Mouse (Mus musculus): ENCODE data around the gene Slc9a3r2.
A peak's percentile ranks its signal among the peaks of the same experiment; 100 is the strongest.

The Slc9a3r2 gene

DNA sequence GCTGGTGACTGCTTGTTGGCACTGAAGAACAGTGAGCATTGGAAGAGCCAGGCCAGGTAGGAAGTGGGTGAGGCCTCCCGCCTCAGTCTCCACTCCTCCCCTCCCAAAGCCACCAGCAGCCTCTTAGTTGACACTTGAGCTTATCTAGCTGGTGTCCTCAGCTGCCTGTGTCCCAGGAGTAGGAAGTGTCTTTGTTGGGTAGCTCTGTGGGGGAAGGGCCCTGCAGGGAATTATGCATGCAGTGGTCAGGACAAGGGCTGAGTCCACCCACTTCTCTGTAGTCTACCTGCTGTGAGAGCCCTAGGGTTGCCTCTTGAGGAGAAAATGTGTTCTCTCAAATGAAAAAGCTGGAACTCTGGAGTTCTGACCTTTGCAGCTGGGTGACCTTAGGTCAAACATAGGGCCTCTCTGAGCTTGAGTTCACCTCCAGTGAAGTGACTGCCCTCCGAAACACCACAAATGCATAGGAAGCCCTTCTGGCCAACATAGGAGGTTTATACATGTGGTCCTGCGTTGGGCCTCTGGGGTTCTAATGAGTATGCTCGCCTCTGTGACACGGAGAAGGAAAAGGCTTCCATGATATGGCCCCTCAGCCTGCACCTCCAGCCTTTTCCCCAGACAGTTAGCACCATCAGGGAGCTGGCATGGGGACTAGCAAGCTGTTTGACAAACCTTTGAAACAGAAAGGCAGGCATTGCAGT lies 13.2 kb downstream of the Slc9a3r2 start:
- DNase-seq (ENCODE audit: low spot score): no peak

DNA sequence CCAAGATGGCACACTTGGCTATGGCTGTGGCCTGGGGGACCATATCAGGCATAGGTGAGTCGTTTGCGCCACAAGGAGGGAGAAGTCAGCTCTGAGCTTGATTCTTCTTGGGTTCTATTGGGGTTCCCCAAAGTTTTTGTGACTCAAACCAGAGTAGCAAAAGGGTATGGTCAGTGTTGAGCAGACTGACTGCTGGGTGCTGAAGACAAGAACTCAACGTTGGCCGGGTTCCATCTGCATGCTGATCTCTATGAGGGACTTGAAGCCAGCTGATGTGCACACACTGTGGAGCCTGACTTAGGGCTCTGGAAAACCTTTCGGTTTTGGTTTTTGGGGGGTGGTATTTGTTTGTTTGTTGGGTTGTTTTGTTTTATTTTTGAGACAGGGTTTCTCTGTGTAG lies 14.4 kb downstream of the Slc9a3r2 start:
- DNase-seq (ENCODE audit: low spot score): no peak

DNA sequence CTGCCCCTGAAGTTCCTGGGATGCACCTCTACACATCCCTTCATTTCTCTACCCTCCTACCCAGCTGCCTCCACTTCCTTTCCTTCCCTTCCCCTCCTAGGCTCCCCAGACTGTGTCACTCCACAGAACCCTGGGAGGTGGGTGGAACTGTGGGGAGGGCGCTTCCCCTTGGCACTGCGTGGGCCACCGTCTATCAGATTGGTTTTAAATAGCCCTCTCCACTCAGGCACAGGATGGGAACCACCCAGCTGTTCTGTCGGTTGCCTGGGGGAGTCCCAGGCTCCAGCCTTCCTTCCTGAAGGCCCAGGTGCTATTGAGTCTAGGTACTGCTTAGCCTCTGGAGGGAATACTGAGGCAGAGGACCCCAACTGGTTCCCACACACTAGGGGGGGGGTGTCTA lies 15.1 kb downstream of the Slc9a3r2 start:
- DNase-seq (ENCODE audit: low spot score): no peak

DNA sequence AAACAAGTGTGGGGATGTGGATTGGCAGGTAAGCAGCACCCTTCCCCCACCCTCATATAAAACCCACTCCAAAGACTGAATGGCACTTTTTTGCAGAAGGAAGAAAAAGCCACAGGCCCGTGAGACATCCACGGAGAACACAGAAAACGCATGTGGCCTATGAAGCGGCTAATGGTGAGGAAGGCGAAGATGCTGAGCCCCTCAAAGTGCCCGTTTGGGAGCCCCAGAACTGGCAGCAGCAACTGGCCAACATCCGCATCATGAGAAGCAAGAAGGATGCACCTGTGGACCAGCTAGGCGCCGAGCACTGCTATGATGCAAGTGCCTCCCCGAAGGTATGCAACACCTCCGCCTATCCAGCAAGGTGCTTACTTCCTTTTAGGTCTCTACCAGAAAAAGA lies 16.3 kb downstream of the Slc9a3r2 start:
- no peak for DNase-seq (ENCODE audit: low spot score)

DNA sequence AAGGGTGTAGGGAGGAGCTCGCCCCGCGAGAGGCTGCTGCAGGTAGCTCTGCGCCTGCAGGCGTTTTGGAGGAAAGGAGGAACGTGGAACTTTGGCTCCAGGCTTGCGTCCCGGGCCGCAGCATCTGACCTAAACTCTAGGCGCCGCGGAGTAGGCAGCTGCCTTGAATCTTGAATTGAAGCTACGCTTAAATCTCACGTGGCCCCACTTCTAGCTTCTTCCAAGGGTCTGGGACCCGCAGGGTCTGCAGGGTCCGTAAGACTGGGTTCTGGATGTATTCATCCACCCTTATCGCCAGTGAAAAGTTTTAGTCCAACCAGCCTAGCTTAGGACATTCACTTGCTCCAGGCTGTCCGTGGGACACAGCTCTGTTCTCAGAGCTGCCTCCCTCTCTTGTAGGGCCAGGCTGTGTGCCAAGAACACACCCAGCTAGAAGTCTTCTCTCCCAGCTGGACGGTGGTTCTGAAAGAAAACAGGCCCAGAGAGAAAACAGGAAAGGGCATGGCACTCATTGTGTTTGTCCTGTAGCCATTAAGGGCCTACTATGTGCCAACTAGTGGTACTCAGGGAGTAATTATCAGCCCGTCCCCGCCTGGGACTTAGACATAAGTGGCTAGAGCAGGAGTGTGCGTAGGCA lies 17.2 kb downstream of the Slc9a3r2 start:
- no peak for DNase-seq (ENCODE audit: low spot score)

DNA sequence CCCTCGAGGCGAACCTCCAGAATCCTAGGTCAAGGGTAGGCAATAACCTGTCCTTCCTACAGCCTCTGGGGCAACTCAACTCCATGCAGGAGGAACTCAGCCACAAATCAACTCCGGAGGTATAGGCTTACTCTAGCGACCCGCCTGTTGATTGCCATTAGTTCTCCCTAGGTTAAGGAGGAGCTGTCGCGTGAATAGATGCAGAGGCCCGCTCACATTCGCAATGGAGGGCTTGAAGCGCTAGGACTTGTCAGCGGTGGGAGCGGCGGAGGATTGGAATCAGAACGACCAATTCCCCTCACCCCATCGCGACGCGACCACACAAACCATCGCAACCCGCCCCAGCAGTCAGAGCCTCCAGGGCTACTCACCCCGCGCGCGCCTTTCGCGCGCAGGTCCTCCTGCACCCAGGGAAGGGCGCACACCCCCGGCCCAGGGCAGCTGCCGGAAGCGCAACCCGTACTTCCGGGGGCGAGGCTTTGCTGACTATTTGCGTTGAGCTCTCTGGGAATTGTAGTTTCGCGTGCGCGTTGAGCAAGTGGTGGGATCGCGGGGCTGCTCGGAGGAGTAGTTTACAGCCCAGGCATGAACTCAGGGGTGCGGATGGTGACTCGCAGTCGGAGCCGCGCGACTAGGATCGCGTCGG lies 17.8 kb downstream of the Slc9a3r2 start, which contains the start of the genes Tsc2 and Nthl1:
Gene Tsc2, minus strand, starts transcription at position 464 of the 646 bp plus-strand sequence.
Gene Nthl1, plus strand, starts transcription at position 514 of the 646 bp plus-strand sequence.
- peak; percentile 88 for DNase-seq (ENCODE audit: low spot score)

DNA sequence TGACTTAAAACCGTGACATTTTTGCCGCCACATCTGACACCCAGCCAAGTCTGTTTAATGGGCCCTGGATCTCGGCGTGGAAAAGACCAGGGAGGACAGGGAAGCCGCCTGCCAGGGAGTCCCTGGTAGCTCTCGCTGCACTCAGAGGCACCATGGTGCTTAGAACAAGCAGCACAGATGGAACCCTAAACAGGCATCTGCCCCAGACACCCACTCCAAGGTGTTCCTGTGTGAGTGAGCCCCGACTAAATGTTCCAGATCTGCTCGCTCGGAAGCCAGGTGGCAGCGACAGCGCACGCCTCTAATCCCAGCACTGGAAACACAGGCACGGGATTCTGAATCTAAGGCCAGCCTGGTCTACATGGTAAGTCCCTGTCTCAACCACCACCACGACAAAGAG lies 20.1 kb downstream of the Slc9a3r2 start:
- DNase-seq (ENCODE audit: low spot score): no peak

DNA sequence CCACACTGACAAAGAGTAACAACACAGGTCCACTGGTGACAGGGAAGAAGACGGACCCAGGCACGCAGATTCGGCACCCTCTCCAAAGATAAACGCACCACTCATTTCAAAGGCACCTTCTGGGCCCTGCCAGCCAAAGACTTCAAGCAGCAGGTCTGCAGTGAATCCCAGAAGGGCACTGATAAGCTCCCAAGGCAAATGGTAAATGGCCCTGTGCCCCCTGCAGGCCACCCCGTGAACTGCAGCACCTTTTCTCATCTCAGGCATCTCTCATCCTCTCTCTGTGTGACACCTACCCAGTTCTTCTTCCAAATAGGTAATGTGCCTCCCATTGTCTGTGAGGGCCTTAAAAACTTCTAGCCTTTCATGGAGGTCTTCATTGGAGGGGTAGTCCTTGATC lies 21.5 kb downstream of the Slc9a3r2 start:
- no peak for DNase-seq (ENCODE audit: low spot score)

DNA sequence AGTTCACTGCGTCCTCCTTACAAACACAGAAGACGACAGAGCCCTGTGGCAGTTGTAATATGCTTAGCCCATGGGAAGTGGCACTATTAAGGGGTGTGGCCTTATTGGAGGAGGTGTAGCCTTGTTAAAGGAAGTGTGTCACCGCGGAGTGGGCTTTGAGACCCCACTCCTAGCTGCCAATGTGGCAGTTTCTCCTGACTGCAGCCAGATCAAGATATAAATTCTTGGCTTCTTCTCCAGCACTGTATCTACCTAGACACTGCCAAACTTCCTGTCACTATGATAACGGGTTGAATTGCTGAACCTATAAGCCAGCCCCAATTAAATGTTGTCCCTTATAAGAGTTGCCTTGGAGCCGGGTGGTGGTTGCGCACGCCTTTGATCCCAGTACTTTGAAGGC lies 24.7 kb downstream of the Slc9a3r2 start:
- DNase-seq (ENCODE audit: low spot score): no peak

DNA sequence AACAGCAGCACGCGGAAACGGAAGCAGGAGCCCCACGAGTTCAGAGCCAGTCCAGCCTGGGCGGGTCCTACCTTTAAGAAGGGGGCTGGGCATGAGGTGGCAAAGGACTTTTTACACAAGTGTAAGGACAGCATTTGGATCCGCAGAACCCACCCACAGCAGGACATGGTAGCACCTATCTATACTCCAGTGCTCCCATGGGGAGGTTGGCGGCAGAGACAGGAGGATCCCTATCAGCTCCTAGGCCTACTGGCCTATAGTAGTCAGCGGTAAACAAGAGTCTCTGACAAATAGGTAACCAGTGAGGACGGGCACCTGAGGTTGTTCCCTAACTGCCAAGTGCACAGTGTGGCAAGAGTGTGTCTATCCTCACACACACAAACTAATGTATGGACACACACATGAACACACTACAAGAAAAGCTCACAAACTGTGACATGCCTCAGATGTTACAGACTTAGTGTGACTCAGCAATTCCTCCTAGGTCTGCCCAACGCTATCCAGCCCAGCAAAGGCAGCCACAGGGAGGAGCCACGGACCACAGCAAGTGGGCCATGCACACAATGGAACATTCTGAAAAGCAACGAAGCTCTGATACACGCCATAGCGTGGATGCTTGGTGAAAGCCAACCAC lies 32.4 kb downstream of the Slc9a3r2 start:
- no peak for DNase-seq (ENCODE audit: low spot score)

DNA sequence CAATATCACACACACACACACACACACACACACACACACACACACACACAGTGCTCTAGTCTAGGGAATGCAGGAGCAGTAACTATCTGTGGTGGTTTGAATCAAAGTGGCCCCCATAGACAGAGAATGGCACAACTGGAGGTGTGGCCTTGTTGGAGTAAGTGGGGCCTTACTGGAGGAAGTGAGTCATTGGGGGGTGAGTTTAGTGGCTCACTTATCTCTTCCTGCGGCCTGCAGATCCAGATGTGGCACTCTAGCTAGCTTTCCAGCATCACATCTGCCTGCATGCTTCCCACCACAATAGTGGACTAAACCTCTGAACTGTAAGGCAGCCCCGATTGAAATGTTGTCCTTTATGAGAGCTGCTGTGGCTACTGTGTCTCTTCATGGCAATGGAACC lies 39.4 kb downstream of the Slc9a3r2 start:
- DNase-seq (ENCODE audit: low spot score): no peak

DNA sequence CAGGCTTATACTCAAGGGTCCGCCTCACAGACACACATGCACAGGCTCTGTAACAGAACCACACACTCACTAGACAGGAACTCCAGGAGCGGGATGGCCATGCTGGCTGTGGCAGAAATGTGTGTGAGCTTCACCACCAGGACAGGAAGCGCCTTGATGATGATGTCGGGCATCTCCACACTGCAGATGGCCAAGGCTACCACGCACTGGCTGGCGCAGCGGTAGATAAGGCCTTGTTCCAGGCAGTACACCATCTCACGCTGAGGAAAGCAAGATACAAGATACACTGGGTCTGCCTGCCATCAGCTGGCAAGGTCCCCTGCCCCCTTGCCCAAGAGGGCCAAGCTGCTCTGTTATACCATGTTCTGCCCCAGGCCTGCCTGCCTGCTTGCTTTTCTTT lies 41.3 kb downstream of the Slc9a3r2 start:
- DNase-seq (ENCODE audit: low spot score): no peak

DNA sequence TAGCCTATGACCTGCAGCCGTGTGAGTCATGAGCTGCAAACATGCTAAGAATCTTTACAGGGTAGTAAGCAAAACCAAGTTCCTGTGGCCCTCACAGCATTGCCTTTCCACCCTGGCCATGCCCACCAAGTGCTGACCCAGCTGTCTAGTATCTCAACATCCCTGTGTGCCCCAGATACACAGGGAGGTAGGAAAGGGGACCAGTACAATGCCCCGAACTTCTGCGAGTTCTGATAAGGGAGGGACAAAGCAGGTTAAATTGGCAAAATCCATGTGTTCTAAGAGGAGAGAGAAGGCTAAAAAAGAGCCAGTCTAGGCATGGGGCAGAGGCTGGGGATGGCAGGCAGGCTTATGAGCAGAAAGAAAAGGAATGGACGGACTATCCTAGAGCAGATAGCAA lies 41.8 kb downstream of the Slc9a3r2 start:
- no peak for DNase-seq (ENCODE audit: low spot score)

DNA sequence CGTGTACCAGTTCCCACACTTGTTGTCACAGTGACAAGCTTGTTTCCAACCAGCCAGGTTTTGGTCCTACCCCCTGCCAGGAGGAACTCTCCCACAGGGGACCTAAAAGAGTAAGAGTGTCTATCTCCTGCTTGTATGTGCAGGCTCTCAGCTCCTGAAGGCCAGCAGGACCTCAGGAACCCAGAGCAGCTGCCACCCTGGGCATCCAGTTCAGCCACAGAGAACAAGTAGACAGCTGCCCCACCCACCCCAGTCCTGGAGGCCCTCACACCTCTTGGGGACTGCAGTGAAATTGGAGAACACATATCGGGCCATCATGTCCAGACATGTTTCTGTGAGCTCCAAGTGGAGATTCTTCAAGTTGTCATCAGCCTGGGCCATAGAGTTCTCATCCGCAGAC lies 45.6 kb downstream of the Slc9a3r2 start:
- DNase-seq (ENCODE audit: low spot score): no peak

DNA sequence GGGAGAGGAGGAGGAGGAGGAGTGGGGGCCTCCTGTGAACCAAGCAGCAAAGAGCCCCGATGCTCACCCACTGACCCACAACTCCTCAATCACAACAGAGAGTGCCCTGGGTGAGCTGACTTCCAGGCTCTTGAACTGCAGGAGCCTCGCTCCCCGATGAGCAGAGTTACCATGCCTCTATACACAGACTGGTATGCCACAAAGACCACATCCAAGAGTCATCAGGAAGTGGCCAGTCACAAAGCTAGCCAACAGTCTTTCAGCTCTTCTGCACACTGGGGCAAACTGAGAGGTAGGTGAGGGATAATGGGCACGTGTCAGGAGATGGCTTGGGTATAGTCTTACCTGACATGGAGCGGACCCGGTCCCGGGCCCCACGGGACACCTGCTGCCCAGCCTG lies 46.2 kb downstream of the Slc9a3r2 start:
- no peak for DNase-seq (ENCODE audit: low spot score)

DNA sequence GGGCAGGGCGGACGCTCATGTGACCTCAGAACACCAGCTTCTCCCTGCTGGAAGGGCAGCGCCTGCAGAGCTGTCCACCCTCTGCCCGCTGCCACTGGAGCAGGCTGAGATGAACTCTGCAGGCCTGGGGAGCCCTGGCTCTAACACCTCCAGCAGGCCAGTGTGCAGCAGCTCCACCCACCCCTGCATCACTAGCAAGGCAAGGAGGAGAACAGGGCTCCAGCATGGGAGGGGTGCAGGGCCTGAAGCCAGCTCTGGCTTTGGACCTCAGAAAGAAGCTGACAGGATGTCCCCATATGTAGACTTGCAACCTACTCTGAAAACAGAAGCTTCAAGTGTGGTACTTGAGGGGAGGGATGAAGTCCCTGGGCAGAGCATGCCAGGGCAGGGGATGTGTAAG lies 49.6 kb downstream of the Slc9a3r2 start:
- no peak for DNase-seq (ENCODE audit: low spot score)

DNA sequence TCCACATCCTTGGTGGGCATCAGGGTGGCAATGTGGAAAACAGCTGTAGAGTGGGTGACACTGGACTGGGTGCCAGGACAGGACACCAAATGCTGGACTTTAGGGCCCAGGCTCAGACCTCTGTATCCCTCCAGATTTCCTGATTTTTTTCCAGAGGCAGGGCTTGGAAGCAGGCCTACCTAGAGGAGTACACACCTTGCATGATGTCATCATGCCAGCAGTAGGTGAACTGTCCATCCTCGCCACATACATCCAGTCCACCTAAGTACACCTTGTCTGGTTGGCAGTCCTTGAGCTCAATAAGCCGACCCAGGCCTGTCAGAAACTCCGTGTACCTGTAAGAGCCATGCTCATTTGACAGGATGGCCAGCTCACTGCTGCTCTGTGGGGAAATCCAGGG lies 52.1 kb downstream of the Slc9a3r2 start:
- no peak for DNase-seq (ENCODE audit: low spot score)

DNA sequence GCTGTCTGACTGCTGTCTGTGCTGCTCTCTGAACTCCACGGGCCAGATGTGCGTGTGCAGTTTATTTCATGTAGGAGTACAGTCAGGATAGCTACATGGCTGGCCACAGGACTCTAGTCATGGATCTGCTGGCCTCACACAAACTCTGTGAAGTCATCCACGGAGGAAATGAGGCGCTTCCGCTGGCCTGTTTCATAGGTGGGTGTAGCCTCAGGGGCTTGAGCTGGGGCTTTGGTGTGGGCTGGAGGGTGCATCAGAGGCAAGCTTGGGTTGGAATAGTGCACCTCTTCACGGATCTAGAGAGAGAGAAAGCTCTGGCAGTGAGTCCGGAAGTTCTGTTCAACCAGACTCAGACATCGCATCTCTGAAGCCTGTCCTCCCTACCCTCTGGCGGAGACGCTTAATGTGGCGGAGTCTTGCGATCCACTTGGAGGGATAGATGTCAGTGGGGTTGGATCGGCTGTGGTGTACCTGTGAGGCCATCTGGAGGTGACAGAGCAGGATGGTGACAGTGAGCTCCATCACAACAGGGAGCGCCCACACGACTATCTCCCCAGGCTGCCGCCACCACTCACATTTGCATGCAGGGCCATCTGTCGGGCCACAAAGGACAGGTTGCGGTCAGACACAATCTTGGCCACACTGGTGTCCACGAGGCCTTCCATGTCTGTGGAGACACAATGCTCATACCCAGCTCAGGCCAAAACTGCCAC lies 53.5 kb downstream of the Slc9a3r2 start:
- no peak for DNase-seq (ENCODE audit: low spot score)

DNA sequence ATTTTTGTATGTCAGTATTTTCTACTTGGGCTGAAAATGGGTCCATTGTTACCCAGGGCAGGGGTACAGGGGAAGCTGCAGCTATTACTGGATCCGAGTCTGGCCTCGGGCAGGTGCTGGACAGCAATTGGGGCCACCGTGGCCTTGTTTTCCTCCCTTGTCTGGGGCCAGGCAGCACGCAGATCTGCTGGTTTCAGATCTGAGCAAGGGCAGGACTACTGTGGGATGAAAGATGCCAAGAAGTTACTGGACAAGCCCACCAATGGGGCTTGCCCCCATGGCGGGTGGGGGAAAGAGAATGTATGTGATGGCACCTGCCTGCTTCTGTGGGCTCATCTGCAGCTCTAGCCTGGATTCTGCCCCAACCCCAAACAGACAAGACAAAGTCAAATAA lies 54.1 kb downstream of the Slc9a3r2 start:
- DNase-seq (ENCODE audit: low spot score): no peak

DNA sequence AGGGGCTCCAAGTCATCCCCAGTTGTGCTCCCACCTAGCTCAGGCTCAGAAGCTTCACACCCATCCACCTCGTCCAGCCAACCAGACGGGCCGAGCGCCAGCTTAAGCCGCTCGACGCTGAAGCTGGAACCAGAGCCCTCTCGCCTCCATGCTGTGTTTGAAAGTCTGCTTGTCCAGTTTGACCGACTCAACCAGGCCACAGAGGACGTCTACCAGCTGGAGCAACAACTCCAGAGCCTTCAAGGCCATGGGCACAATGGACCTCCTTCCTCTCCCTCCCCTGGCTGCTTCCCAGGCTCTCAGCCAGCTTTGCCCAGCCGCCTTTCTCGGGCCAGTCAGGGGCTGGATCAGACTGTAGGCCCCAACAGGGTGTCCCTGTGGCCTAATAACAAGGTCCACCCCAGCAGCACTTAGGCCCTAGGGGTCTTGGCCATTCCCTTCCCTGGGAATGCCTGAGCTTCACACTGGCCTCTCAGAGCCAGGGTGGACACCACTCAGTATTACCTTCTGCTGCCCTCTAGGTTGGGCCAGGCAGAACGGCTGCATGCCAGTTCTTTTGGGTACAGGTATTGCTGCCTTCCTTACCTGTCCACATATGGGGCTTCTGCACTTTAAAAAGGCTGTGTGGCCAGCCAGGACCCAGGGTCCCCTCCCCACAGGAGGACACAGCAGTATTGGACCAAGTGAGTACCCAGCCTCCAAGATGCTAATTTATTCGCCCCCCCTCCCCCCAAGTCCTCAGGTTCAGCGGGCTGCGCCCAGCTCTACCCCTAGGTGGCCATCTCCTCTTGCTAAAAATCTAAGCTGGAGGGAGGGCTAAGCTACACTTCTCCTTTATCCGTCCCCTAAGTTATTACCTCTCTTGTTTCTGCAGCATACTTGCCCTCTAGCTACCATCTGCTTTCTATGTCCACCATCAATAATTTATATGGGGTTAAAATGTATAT lies 54.7 kb downstream of the Slc9a3r2 start:
- DNase-seq (ENCODE audit: low spot score): no peak
